Mouse (Mus musculus) heart, postnatal 36 days (tissue): Measurements from ENCODE around the gene Prpf40a. TPM values are rescaled to one million over a fixed set of nuclear protein-coding genes. Genes with fewer than 3 reads are reported as not detected.

Experiments
- DNase-seq, 2 experiments: peaks; one replicate each; pipeline ENCODE4 v3.0.0; 2021 to 2022
- intact Hi-C: fragments of 180-260 bp; cut with DNase I; formaldehyde crosslinking; loops from one replicate; pipeline ENCODE4 v1.15.1; 2025
- total RNA-seq, 2 experiments: library from RNA; stranded (reverse); gene quantifications; 2 replicates each; pipeline ENCODE4 v1.2.3; 2021

Gene Prpf40a
- total RNA-seq, 2 experiments from 2014 or later: 27.8 to 31.5 TPM

DNA sequence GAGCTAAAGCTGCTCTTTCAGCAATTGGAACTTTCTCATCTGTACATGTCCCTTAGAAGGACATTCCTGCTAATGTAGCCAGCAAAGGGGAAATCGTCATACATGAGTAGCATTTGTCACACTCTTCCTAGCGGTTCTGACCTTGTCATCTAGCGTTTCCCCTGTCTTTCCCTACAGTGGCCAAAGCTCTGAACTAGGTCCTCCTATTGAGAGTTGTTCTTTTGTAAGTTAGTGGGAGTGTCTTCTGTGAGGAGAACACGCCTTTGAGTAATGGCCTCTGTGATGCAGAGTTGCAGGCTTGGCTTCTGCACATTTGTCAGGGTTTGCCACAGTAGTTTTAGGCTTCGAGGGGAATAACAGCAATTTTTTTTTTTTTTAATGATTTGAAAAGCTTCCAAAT is 82.5 kb downstream of the Prpf40a start:
- intact Hi-C loops: no loop called here
- DNase-seq: no peak

DNA sequence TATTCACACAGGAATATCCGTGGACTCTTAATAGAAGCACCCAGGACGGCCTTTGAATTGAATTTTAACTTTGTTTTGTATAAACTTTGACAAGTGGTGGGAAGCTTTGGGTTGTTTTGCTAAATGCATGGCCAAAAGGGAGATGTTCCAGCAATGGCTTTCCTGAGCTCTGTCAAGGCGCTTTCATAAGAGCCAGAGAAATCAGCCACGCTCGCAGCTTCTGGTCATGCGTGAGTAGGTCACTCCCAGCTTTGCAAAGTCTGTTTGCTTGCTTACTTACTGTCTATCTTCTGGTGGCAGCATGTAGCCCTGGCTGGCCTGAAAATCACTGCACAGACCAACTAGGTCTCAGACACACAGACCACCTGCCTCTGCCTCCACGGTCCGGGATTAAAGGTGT is 84.6 kb downstream of the Prpf40a start:
- DNase-seq: no peak
- intact Hi-C loops: no loop called here

DNA sequence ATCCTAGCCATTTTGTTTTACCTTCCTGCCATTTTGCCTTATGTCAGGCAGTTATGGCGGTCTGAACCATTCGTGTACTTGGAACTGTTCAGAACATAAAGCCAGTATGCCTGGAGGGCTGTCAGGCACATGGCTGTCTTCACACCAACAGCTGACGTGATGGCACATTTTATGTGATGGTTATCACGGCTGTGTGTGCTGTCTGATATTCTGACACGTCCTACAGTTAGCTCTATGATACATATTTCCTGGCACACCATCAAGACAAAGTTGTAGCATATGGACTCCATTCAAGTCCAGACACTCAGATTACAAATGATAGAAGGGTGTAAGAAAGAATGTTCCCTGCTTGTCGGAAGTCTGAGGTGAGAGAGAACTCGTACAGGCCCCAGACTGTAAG is 85.0 kb downstream of the Prpf40a start:
- no peak for DNase-seq
- intact Hi-C loops: no loop called here

DNA sequence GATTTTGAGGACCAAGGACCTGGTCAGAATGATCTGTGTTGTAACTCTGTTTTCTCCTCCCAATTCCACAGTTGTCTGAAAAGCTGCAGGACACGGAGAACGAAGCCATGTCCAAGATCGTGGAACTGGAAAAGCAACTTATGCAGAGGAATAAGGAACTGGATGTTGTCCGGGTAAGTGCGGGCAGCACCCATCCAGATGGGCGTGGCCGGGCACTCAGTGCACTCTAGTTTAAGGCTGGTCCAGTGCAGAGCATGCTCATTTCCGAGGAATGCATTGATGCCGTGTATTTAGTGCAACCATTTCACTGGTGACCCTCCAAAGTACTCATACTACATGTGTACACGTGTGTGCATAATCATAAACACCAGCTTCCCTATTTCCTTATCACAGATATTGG is 85.7 kb downstream of the Prpf40a start:
- DNase-seq: no peak

DNA sequence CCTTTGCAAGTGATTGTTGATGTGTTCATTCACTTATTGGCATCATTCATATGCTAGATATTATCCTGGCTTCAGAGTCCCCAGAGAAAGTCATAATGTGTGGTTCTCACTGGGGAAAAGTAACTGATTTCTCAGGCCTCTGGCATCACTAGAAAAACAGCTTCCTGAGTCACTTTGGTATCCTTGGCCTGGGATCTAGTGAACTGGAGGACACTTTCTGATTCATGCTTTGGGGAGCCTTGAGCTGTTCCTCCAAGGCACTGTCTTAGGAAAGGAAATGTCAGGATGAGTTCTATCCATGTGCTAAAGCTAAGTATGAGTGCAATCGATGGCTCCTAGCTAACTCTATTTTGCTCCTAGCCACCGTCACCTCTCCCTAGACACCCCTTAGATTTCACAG is 88.2 kb downstream of the Prpf40a start:
- no peak for DNase-seq
- intact Hi-C loops: no loop called here

More for the DNA sequence above, 85.7 kb downstream of the Prpf40a start:
- intact Hi-C loops: no loop called here

DNA sequence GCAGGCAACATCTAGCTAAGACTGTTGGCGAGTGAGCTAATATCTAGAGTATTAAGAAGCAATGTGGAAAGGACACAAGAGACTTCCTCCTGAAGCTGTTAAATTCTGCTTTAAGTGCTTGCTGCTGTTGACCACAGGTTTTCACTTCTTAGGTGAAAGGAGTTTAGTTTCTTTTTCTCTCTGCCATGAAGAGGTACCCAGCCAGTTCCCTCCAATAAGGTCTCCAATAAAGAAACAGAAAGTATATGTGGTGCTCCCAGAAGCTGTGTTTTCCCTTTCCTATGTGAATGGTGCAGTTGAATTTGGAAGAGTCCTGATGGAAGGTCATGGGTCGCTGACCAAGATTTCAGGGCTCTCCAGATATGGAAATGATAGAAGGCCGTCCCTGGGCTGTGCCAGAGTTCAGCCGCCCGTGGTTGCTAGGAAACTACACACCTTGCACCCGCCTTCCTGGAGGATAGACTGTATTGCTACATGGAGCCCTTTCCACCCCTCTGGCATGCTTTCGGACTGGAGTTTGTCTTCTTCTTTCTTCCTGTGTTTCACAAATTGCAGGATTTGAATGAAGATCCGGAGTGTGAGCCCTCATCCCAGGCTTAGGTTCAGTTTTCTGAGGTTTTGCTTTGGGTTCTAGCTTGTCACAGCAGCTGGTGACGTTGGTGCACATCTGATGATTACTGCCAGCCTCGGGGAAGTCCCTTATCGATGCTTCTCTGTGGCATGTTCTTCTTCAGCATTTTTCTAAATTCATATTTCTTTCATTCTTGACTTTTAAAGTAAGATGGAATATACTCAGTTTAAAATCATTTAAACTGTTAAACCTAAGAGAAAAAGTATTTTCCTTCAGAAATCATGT is 89.0 kb downstream of the Prpf40a start:
- intact Hi-C loops: no loop called here
- no peak for DNase-seq

DNA sequence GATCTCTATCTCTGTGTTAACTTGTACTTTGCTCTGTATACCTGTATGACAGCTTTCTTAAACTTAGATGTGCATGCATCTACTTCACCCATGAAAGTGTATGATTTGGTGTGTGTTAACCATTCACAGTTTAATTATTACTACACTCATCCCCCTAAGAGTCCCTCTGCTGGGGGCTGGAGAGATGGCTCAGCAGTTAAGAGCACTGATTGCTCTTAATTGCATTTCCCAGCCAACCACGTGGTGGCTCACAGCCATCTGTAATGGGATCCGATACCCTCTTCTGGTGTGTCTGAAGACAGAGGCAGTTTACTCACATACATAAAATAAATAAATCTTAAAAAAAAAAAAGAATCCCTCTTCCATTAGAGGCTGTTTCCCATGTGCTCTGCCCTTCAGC is 91.0 kb downstream of the Prpf40a start:
- DNase-seq: no peak
- intact Hi-C loops: no loop called here

DNA sequence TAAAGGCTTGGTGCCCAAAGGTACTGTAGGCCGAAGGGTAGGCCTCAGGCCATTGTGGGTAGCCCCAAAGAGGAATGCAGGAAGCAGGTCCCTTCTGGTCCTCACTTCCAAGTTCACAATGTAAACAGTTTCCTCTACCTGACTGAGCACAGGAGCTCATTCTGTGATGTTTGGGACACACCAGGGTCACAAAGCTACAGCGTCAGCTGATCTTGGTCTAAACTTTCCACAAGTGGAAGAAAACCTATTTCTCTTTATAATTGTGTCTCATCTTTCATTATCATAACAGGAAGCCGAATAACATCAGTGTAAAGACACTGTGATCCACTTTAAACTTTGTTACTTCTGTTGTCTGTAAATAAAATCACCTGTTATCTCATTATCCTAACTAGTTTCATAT is 95.6 kb downstream of the Prpf40a start:
- intact Hi-C loops: no loop called here

DNA sequence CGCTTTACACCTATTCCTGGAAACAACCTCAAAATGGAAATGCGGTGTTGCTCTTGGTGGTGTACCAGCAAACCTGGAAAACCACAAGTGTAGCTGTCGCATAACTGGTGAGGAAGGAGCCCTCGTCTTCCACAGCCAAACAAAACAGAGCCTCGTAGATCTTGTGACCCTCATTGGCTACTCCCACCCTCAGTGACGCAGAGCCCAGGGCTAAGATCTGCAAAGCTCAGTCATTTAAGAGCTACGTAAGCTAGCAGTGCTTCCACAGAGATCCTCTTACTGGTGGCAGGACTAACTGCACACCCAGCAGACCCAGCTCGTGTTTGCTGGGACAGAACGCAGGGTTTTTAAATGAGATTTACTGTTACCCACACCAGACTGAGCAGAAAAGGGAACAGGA is 96.1 kb downstream of the Prpf40a start:
- DNase-seq: no peak
- intact Hi-C loops: no loop called here

More for the DNA sequence above, 95.6 kb downstream of the Prpf40a start:
- no peak for DNase-seq

DNA sequence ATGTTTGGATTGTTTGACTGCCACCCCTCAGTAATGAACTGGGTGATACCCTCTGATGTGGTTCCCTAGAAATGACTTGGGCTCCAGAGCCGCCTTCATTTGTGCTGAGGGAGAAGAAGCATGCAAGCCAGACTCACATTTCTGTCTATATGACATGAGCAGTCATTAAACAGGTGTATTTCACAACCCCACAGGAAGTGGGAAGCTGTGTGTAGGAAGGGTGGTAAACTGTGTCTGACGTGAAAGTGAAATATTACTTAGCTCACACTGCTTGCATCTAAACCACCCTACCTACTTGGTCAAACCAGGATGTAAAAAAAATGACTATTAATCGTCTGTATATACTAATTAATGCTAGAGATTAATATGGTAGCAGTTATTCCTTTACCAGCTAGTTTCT is 102.3 kb downstream of the Prpf40a start:
- DNase-seq: no peak
- intact Hi-C loops: loop anchor here (10.0 kb wide), 1 partner anchor 454 kb away; no protein-coding TSS in a partner anchor

DNA sequence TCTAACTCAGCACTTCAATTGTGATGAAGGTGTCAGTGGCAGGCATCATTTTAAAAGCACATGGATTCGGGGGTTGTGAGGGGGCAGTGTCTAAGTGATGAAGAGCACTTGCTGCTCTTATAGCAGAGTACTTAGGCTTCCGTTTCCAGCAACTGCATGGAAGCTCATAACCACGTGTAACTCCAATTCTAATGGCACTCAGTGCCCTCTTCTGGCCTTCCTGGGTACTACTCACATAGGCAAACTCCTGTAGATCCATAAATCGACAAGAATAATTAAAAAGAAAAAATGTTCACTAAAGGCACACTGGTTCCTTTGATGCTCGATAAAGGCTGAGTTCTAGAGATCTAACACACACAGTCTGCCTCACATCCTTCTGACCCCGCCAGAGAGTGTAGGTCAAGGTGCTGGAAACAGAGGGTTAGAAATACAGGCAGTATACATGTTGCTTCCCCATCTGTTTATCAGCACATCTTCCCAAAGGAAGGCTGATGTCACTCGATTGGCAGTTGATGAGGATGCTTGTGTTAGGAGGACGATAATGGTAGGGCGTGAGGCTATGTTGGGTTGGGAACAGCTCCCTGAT is 105.4 kb downstream of the Prpf40a start:
- DNase-seq: peak; percentile 47 to 64
- intact Hi-C loops: loop anchor here (1.0 to 10.0 kb wide), 3 partner anchors 79 to 451 kb away; no protein-coding TSS in a partner anchor

Other genes starting within 250 kb of the Prpf40a start
- gene Arl6ip6, start 442 bp upstream of the Prpf40a start, total RNA-seq: 10 to 100 TPM; 12.5 to 13.2 TPM